Mouse (Mus musculus): Measurements from ENCODE around the gene A630089N07Rik. TPM values are rescaled to one million over a fixed set of nuclear protein-coding genes. Genes with fewer than 3 reads are reported as not detected.
A peak's percentile ranks its signal among the peaks of the same experiment; 100 is the strongest.
"Not testable (repeated sequence)": the region's sequence is repeated elsewhere in the genome, so short reads cannot be mapped to it uniquely, and the experiment has no call there.

The A630089N07Rik gene
- 1 to 10 TPM; 7.0 to 8.3 TPM for total RNA-seq (2021)
- long read RNA-seq, experiment 1, partial matches to known transcripts = 0 of 2 reads
- long read RNA-seq, experiment 1, other reads (novel, unspliced or antisense) = 2 of 2 reads
- long read RNA-seq, experiment 2, partial matches to known transcripts = 0 of 2 reads
- long read RNA-seq, experiment 2, other reads (novel, unspliced or antisense) = 2 of 2 reads

- peak; percentile 77 to 79 for DNase-seq (ENCODE audit: extremely low spot score in 1 of 2, low spot score in 2 of 2)
- intact Hi-C loops (cut with DNase I) = loop anchor here (2.0 kb wide), 1 partner anchor 119 kb away; the partner anchor contains the start of genes C2cd2 and Zbtb21
- peak within 1 kb of the TSS; percentile 63 for H3K27ac ChIP-seq
- peak within 1 kb of the TSS; percentile 83 for H3K4me3 ChIP-seq
Observed at GRCm38 (mm10) chr16:98081889-98082818, at the start of gene A630089N07Rik. Gene A630089N07Rik, minus strand, starts transcription at chr16:98082450.

- no peak for DNase-seq (ENCODE audit: extremely low spot score in 1 of 2, low spot score in 2 of 2)
- no peak for TF ChIP-seq CTCF (IDR thresholded peaks at IDR 0.05)
- intact Hi-C loops (cut with DNase I) = no loop called here
- Histone ChIP-seq H3K4me3 (no peak overlapping the region), H3K27ac (no peak overlapping the region)
Observed at GRCm38 (mm10) chr16:98107109-98107508, 24.9 kb upstream of the A630089N07Rik start.

GRCm38 (mm10) chr16:98081550-98081888 lies 731 bp downstream of the A630089N07Rik start:
- Histone ChIP-seq H3K4me3 (peak overlapping the region; percentile 83), H3K27ac (peak overlapping the region; percentile 32; the same call in 1 of the 2 replicates)
- not testable (repeated sequence) for DNase-seq (ENCODE audit: extremely low spot score in 1 of 2, low spot score in 2 of 2)
- intact Hi-C loops (cut with DNase I) = loop anchor here (2.0 kb wide), 1 partner anchor 119 kb away; the partner anchor contains the start of genes C2cd2 and Zbtb21

GRCm38 (mm10) chr16:98081140-98081539 lies 1.1 kb downstream of the A630089N07Rik start:
- not testable (repeated sequence) for DNase-seq (ENCODE audit: extremely low spot score in 1 of 2, low spot score in 2 of 2); H3K27ac ChIP-seq
- intact Hi-C loops (cut with DNase I) = loop anchor here (2.0 kb wide), 1 partner anchor 118 kb away; the partner anchor contains the start of genes C2cd2 and Zbtb21
- H3K4me3 ChIP-seq = peak overlapping the region; percentile 83

- DNase-seq (ENCODE audit: extremely low spot score in 1 of 2, low spot score in 2 of 2); H3K27ac ChIP-seq; H3K4me3 ChIP-seq; intact Hi-C loops (cut with DNase I): not testable (repeated sequence)
Observed at GRCm38 (mm10) chr16:98079382-98079781, 2.9 kb downstream of the A630089N07Rik start.

- peak; percentile 66 for TF ChIP-seq CTCF (IDR thresholded peaks at IDR 0.05)
- Histone ChIP-seq H3K27ac (no peak overlapping the region), H3K4me3 (no peak overlapping the region)
- DNase-seq (ENCODE audit: extremely low spot score in 1 of 2, low spot score in 2 of 2) = peak in 1 of 2 experiments; percentile 13
- intact Hi-C loops (cut with DNase I) = no loop called here
Observed at GRCm38 (mm10) chr16:98041676-98042075, 40.6 kb downstream of the A630089N07Rik start.

- not testable (repeated sequence) for H3K4me3 ChIP-seq
Observed at GRCm38 (mm10) chr16:98034971-98035370, 47.3 kb downstream of the A630089N07Rik start.

GRCm38 (mm10) chr16:98026186-98026585 lies 56.1 kb downstream of the A630089N07Rik start:
- DNase-seq (ENCODE audit: extremely low spot score in 1 of 2, low spot score in 2 of 2); H3K4me3 ChIP-seq; intact Hi-C loops (cut with DNase I); H3K27ac ChIP-seq: not testable (repeated sequence)

More at GRCm38 (mm10) chr16:98034971-98035370, 47.3 kb downstream of the A630089N07Rik start:
- intact Hi-C loops (cut with DNase I); DNase-seq (ENCODE audit: extremely low spot score in 1 of 2, low spot score in 2 of 2); H3K27ac ChIP-seq: not testable (repeated sequence)

GRCm38 (mm10) chr16:98022657-98023345 lies 59.4 kb downstream of the A630089N07Rik start:
- peak; percentile 31 for TF ChIP-seq CTCF (IDR thresholded peaks at IDR 0.05)
- Histone ChIP-seq H3K4me3 (no peak overlapping the region), H3K27ac (no peak overlapping the region)
- DNase-seq (ENCODE audit: extremely low spot score in 1 of 2, low spot score in 2 of 2) = no peak
- intact Hi-C loops (cut with DNase I) = no loop called here

- no peak overlapping the region for H3K27ac ChIP-seq
- H3K4me3 ChIP-seq = no peak overlapping the region
- intact Hi-C loops (cut with DNase I) = no loop called here
- TF ChIP-seq CTCF (IDR thresholded peaks at IDR 0.05) = no peak
- DNase-seq (ENCODE audit: extremely low spot score in 1 of 2, low spot score in 2 of 2) = no peak
Observed at GRCm38 (mm10) chr16:98022081-98022480, 60.2 kb downstream of the A630089N07Rik start.

GRCm38 (mm10) chr16:97997383-97997731 lies 84.9 kb downstream of the A630089N07Rik start:
- not testable (repeated sequence) for DNase-seq (ENCODE audit: extremely low spot score in 1 of 2, low spot score in 2 of 2)
- intact Hi-C loops (cut with DNase I) = loop anchor here (2.0 kb wide), 1 partner anchor 35 kb away; the partner anchor contains the start of genes C2cd2 and Zbtb21

More at GRCm38 (mm10) chr16:97997383-97997731, 84.9 kb downstream of the A630089N07Rik start:
- peak overlapping the region; percentile 69 for H3K4me3 ChIP-seq
- peak overlapping the region; percentile 28 for H3K27ac ChIP-seq

Data from left cerebral cortex, adult 2 months (tissue).